Mouse (Mus musculus) megakaryocyte-erythroid progenitor cell, adult 5 weeks (primary cell): ENCODE results near the gene Nup62cl. TPM values are rescaled to one million over a fixed set of nuclear protein-coding genes. Genes with fewer than 3 reads are reported as not detected.

Experiments used
- polyA plus RNA-seq: library from polyadenylated mRNA; stranded (reverse); fragments of >175 nt; gene quantifications from 2 replicates; pipeline ENCODE4 v1.2.3, GENCODE M21; 2012

The Nup62cl gene
- not detected in 2 replicates for polyA plus RNA-seq

GRCm38 (mm10) chrX:140062135-140062975 is at the start of gene Nup62cl, which contains the start of gene Pih1h3b:
Gene Nup62cl, minus strand, starts transcription at chrX:140062712.
Gene Pih1h3b, plus strand, starts transcription at chrX:140062879.

GRCm38 (mm10) chrX:139997740-139998690 is 64.5 kb downstream of the Nup62cl start, which contains the start of gene Rbm41:
Gene Rbm41, minus strand, starts transcription at chrX:139998595.

Other genes starting within 250 kb of the Nup62cl start
- 3.1 and 4.5 TPM in 2 replicates for gene Morc4, start 191.0 kb downstream of the Nup62cl start, polyA plus RNA-seq
- 0.25 and 0.43 TPM in 2 replicates for gene Rbm41, start 64.1 kb downstream of the Nup62cl start, polyA plus RNA-seq
- gene Pih1h3b, start 167 bp upstream of the Nup62cl start, polyA plus RNA-seq, result not detected in 2 replicates